Mouse (Mus musculus): ENCODE measurements around the gene Pin1.
"Not testable (repeated sequence)": the region's sequence is repeated elsewhere in the genome, so short reads cannot be mapped to it uniquely, and the experiment has no call there.

Pin1 gene

DNA sequence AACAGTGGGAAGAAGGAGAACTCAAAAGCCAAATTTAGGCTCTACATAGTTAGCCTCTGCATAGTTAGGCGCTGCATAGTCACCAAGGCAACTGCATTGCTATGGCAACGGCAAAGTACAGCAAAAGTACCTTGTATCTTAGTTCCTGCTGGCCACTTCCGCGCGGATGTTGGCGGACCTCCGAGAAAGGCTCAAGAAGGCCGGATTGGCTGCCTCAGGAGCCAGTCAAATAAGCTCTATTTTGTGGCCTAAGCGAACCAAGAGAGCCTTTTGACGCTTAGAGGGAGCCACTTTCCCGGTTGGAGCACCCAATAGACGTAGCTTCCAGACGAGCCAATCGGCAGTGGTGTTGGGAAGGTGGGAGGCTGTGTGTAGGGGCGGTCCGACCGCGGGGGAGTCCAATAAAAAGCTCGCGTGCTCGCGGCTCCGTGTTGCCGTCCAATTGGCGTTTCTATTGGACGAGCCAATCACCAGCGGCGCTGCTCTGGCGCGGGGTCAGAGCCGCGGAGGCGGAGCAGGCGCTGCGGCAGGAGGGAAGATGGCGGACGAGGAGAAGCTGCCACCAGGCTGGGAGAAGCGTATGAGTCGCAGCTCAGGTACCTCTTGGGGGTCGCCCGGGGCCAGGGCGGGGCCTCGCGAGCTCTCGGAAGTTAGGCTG lies at the start of gene Pin1:
Gene Pin1, plus strand, starts transcription at position 494 of the 658 bp plus-strand sequence.
- peak; percentile 98 for DNase-seq (ENCODE audit: low read depth)

DNA sequence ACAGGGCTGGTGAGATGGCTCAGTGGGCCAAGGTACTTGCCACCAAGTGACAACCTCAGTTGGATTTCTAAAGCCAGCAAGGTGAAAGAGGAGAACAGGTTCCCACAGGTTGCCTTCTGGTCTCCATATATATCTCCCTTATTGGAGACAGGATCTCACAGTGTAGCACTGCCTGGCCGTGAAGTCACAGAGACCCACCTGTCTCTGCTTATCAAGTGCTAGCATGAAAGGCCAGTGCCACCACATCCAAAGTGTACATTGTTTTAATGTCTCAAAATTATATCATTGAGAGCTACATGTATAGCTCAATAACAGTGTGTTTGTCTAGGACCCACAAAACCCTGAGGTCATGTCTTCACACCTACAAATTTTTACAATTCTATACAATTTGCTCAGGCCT lies 45.6 kb upstream of the Pin1 start:
- DNase-seq (ENCODE audit: low read depth): no peak

DNA sequence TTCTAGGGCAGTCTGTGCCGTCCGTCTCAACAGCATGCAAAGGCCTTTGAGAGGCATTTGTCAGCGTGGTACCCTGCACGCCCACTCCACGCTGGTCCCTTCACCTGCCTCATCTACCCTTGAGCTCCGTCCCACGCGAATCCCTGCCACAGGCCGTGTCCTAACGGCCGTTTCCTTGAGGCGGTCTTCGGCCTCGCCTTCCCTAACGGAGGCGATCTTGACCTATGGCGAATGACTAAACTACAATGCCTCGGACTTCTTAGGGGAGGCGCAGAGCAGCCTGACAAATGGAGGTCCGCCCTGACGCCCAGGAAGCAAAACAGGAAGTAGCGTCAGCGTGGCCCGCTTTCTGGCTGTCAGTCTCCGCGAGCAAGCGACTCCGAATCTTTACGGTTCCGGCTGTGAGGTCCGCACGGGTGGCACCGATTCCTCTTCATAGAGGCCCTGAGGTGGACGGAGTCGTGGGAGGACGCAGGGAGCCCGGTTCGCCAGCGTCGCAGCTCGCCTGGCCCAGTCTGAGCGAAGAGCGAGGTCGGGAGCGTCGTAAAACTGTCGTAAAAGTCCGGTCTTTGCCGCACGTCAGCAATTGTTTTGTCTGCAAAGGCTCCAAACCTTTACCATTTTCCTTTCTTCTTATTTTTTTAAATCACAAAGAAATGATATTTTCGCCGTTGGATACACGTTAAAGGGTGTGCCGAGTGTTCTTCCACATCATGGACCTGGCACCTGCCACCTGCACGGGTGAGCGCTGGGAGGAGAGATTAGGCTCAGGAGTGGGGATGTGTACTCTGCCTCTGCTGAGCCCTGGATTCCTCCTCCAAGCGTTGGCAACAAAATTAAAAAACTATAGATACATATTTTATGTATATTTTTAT lies 44.6 kb upstream of the Pin1 start:
- DNase-seq (ENCODE audit: low read depth): peak; percentile 92

DNA sequence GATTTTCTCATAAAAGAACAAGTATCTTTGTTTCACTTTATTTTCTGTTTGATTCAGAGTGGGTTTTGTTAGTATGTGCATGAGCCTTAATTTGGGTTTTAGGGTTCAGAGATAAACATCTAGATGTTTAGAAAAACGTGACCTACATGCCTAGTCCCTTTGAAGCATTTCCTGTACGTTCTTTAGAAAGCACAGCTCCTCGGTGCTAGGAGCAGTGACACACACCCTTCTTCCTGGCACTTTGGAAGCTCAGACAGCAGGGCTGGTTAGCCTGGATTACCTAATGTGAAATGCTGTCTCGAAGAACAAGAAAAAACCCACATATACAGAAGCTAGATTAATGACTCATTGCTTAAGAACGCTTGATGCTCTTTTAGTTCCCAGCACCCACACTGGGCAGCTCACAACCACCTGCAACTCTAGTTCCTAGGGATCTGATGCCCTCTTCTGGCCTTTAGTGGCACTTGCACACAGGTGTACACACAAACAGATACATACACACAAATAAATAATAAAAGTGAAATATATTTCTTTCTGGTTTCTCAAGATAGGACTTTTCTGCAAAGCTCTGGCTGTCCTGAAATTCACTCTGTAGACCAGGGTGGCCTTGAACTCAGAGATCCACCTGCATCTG lies 41.9 kb upstream of the Pin1 start:
- no peak for DNase-seq (ENCODE audit: low read depth)

DNA sequence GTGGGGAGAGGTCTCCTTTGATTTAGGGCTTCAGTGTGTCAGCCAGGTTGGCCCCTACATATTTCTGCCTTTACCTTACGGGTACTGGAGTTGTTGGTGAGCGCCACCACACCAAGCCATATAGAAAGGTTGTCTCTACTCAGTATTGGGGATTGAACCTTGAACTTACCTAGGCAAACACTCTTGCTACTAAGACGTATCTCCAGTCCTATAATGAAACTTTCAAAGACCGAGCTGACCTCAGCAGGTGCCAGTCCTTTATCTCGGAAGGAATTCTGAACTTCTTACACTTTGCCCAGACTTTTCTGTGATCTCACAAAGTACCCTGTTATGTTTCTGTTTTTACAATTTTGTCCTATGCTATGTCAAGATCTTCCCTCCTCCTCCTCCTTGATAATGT lies 39.9 kb upstream of the Pin1 start:
- no peak for DNase-seq (ENCODE audit: low read depth)

DNA sequence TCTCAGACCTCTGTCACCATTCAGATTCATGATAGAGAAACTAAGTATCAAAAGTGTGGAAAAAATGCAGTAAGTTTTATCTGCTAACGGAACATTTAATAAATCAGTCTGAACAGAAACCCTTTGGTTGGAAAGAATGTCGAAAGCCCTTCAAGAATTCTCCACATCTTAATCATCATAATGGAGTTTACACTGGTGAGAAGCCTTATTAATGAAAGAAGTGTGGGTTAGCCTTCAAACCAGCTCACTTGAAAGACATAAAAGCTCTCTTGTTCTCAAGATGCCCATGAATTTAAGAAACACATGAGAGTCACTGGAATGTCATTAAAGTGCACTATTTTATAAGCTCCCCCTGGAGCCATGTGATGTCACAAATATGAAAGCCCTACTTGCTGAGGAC lies 35.2 kb upstream of the Pin1 start:
- no peak for DNase-seq (ENCODE audit: low read depth)

DNA sequence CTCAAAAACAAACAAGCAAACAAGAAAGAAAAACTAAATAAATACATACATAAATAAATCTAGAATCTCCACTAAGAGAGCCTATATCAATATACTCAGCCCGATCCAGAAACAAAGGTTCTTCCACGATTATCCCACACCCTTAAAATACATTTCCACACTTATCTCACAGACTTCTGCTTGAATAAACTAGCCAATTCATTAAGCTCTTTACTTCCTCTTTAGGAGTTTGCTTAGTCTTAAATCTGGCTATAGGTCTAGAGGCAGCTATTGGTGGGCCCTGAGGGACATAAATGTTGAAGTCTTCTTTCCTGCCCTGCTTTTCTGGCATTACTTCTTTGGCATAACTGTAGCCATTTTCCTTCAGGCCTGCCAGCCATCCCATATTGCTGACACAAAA lies 20.6 kb upstream of the Pin1 start:
- DNase-seq (ENCODE audit: low read depth): no peak

DNA sequence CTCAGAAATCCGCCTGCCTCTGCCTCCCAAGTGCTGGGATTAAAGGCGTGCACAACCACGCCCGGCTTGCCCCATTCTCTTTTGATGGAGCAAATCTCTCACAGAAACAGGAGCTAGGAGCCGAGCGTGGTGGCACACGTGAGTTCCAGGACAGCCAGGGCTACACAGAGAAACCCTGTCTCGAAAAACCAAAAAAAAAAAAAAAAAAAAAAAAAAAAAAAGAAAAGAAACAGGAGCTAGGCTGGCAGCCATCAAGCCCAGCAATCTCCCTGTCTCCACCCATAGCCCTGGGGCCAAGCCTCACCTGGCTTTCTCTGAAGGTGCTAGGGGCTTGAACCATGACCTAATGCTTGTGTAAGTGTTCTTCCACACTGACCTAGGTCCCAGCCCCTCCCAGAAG lies 16.2 kb upstream of the Pin1 start:
- DNase-seq (ENCODE audit: low read depth): not testable (repeated sequence)

DNA sequence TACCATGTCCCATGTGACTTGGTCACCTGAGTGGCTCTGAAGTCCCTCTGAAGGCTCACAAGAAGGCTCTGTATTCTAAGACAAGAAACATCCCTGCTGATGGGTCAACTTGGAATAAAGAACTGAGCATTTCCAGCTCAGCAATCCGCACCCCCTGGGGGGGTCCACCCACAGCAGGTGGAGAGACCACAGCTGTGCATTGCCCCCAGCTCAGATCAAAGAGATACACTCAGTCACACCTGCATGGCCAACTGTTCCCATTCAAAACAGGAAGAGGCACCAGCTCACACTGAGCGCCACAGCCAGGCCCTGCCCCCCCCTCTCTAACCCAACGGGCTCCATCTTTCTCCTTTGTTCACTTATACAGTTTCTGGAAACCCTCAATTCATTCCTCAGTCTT lies 15.6 kb upstream of the Pin1 start:
- no peak for DNase-seq (ENCODE audit: low read depth)

DNA sequence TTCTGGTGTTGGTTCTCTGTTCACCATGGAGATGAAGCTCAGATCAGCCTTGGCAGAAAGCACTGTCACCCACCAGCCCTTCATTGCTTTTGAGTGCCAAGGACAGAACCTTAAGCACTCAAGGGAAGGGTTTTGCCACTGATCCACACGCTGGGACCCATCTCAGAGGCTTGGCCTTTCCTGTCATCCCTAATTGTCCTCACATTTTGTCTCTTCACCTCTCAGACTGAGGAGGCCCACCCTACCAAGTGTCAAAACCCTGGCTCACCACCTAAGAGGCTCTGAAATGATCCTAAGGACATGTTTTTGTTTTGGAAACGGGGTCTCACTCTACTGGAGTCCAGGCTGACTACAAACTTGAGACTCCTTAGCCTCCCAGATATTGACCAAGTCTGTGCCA lies 15.1 kb upstream of the Pin1 start:
- DNase-seq (ENCODE audit: low read depth): no peak

DNA sequence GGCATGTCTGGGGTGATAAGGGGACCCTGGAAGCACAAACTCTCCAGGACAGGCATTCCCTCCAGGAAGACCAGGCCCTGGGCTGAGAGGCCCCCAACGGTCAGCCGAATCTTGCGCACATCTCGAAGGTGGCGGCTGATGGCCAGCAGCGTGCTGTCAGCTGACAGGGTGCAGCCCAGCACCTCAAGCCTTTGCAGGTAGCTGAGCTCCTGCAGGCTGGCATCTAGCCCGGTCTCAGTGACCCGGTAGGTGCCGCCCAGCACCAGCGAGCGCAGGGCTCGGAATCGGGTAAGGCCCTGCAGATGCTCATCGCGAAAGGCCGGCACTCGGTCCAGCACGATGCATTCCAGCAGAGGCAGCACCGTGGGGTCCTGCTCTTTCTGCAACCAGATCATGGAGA lies 13.3 kb upstream of the Pin1 start:
- DNase-seq (ENCODE audit: low read depth): no peak

DNA sequence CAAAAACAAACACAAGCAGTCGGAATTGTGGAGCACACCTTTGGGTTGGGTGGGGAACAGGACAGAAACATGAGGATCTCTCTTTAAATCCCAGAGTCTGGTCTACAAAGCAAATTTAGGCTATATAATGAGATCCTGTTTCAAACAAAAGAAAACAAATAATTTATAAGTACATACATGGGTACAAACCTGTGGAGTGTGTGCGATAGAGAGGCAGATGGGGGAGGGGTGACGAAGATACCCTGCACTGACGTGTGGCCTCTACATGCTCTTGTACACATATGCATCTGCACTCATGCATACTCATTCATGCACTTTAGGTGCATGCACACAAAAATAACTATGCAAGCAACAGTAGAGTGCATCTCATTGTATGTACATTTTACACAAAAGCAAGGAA lies 12.4 kb upstream of the Pin1 start:
- DNase-seq (ENCODE audit: low read depth): no peak

DNA sequence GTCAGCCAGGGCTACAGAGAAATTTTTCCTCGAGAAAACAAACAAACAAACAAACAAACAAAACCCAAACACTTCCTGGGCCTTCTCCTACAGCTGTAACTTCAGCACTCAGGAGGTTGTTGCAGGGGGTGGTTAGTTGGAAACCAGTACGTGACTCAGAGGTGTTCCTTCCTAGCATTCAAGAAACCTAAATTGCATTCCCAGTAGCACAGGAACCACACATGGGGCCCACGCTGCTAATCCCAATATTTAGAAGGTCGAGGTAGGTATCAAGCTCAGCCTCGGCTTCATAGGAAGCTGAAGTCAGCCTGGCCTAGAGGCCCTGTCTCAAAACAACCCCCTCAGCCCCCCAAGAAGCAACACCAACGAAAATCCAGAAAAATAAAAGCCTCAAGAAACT lies 10.4 kb upstream of the Pin1 start:
- peak; percentile 36 for DNase-seq (ENCODE audit: low read depth)

DNA sequence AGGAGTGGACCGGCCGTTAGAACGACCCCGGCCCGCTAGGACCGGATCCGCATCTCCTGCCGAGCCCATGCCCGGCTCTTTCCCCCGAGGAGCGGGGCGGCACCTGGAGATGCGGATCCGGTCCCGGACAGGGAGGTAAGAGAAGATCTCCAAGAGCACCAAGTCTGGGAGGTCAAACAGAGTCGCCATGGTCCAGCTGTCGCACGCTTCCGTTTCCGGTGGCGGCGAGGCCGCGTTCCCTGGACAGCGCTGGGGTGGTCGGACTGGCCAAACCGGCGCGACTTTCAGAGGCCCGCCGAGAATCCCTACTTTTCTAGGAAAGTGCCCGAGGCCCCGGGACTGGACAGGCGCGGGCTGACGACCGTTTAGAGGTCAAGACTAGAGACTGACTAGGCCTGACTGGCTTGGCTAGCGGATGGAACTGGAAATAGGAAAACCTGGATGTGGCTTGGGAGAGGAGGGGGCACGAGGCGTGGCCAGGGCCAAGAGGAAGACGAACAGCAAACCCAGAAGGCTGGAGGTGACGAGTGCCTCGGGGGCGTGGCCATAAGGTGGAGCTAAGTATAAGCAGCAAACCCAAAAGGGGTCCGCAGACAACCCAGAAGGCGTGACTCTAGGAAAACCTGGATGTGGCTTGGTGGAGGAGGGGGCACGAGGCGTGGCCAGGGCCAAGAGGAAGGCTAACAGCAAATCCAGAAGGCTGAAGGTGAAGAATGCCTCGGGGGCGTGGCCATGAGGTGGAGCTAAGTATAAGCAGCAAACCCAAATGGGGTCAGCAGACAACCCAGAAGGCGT lies 9.6 kb upstream of the Pin1 start, which contains the start of gene Ubl5:
Gene Ubl5, plus strand, starts transcription at position 778 of the 795 bp plus-strand sequence.
- peak; percentile 92 for DNase-seq (ENCODE audit: low read depth)

DNA sequence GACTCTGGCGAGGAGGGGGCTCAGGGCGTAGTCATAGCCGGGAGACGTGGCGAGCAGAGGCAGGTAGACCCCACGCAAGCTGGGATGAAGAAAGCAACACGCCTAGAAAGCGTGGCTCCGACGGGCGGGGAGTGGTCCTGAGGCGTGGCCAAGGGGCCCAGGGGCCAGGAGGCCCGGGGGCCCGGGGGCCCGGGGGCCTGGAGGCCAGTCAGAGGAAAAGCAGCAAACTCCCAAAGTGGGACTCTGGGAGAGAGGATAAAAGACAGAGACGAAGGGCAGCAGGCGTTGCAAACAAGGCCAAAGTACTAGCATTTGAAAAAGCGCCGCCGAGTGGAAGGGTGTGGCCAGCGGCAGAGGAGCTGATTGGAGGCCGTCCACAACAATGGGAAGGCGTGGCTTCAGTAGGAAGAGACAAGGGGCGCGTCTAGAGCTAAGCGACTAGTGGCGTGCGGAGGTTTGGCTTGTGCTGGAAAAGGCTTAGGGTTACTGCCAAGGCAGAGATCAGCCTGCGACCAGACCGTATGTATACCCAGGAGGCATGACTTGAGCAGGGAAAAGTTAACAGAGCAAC lies 8.9 kb upstream of the Pin1 start:
- DNase-seq (ENCODE audit: low read depth): peak; percentile 90

DNA sequence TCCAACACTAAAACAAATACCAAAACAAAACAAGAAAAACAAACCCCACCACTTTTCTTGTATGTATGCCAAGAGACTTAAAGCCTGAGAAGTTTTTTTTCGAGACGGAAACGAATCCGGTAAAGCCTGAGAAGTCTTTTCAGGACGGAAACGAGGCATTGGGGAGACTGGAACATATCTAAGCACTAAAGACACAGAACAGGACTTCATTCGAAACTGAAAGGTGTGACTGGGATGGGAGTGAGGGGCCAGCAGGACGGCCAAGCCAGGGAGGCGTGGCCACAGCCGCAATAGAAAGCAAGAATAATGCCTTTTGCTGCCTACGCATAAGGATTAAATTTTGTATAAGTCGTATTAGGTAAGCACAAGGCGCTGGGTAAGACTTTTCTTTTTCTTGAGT lies 8.1 kb upstream of the Pin1 start:
- DNase-seq (ENCODE audit: low read depth): peak; percentile 19

DNA sequence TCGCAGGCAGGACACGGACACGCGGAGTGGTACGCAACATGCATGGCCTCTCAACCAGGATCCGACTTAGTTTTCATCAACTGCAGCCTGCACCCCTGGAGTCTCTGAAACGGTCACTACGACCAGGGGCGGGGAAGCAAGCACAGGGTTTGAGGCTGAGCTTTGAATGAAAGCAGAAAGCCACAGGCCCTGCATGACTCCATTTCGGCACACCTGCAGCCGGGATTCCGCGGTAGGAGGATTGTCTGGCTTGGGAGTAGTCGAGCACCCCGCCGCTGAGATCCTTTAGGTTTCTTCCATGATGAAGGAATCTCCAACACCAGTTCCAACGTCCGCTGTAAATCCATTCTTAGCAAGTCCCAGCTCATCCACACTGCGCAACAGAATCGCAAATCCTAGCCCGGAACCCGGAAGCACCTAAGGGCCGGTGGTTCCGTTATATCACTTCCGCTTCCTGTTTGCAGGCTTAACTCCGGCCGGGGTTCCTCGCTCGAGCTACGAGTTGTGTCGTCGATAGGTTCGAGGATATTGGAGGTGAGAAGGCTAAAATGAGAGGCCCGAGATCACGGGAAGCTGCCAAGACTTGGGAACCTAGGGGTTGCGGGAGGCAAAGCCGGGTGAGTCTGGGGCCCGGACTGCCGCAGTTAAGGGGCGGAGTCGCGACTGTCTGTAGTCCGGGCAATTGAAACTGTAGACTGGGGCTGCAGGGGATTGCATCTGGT lies 7.4 kb upstream of the Pin1 start, which contains the start of gene Fbxl12:
Gene Fbxl12, minus strand, starts transcription at position 408 of the 722 bp plus-strand sequence.
- DNase-seq (ENCODE audit: low read depth): peak; percentile 78

DNA sequence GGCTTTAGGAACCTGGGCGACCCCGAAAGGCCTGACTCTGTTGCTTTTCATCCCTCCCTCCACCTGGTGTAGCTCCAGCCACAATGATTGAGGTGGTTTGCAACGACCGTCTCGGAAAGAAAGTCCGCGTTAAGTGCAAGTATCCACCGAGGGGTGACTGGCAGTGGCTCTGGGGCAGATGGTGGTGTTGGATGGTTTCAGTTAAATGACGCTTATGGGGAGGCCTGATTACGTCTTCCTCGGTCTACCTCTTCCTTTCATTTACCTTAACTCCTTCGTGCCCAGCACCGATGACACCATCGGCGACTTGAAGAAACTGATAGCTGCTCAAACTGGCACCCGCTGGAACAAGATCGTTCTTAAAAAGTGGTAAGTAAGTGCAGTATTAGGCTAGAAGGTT lies 6.8 kb upstream of the Pin1 start:
- DNase-seq (ENCODE audit: low read depth): peak; percentile 8

DNA sequence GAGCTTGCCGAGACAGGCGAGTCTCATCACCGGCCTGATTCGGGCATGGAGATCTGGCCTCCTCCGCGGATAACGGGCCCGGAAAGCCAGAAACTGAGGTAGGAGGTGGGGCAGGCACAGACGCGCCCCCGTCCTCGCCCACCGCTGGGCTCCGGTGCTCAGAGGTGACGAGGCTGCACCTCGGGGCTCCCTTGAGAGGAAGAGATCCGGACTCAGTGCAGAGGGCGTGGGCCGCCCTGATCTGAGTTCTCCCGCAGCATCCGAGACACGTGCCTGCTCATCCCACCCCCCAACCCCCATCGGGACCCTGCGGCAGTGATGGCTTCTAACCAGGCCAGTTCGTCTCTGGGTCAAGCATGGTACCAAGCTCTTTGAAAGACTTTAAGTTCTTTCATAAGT lies 364 bp downstream of the Pin1 start:
- no peak for DNase-seq (ENCODE audit: low read depth)

DNA sequence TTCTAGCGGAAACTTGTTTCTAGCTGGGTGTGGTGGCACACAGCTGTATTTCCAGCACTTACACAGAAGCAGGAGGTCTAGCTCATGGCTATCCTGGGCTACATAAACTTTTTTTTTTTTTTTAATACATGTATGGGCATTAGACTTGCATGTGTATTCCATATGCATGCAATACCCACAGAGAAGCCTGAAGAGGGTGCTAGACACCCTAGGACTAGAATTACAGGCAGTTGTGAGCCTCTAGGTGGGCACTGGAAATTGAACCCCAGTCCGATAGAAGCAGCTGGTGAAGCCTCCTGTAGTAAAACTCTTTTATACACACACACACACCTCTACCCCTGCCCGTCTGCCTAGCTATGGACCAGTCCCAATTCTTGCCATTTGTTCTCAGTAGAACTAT lies 2.0 kb downstream of the Pin1 start:
- no peak for DNase-seq (ENCODE audit: low read depth)

DNA sequence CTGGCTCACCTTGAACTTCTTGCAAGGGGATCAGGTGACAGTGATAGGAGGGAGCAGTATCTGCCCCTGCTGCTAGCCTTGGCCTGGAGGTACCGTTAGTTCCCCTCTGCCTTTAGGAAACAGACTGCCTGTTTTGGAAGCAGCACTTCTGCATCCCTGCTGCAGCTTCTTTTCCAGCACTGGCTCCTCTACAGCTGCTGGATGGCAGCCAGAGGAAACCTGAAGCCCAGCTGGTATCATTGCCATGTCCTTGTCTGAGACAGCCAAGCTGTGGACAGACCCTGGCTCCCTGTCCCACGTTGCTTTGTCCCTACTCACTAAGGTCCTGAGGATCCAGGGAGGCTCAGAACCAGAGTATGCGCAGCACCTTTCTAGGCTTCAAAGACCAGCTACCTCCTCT lies 5.7 kb downstream of the Pin1 start:
- DNase-seq (ENCODE audit: low read depth): no peak
